Mouse (Mus musculus) MEL (cell line): ENCODE measurements around the gene a. TPM values are rescaled to one million over a fixed set of nuclear protein-coding genes. Genes with fewer than 3 reads are reported as not detected.
A peak's percentile ranks its signal among the peaks of the same experiment; 100 is the strongest.

Experiments
- DNase-seq: peaks from one replicate; pipeline ENCODE4 v3.0.0; 2011; ENCODE audit warnings: low read depth, low spot score
- H3K27ac ChIP-seq: 2 replicates; pipeline ENCODE4 v1.5.1; 2012; ENCODE audit warnings: low read depth, mild to moderate bottlenecking, control low read depth, low read length, moderate library complexity; ENCODE audit not compliant: control insufficient read depth
- H3K27me3 ChIP-seq, 2 experiments: fragments of 150-350 bp in 1 of 2; sonication (generic) in 1 of 2; 2 replicates each; pipeline ENCODE4 v1.6.1; 2012; ENCODE audit warnings: low read length in 2 of 2, mild to moderate bottlenecking in 2 of 2, improper control_type of control experiment in 1 of 2, moderate library complexity in 1 of 2; ENCODE audit not compliant: insufficient read depth in 2 of 2, control insufficient read depth in 1 of 2
- H3K36me3 ChIP-seq, 2 experiments: 2 replicates each; pipeline ENCODE4 v1.6.1; 2012 to 2014; ENCODE audit warnings: low read length in 2 of 2, improper control_type of control experiment in 1 of 2, inconsistent platforms in 1 of 2, mild to moderate bottlenecking in 1 of 2; ENCODE audit not compliant: insufficient read depth in 2 of 2, control insufficient read depth in 1 of 2
- H3K4me1 ChIP-seq, 2 experiments: fragments of 150-350 bp in 1 of 2; sonication (generic) in 1 of 2; 2 replicates each; pipeline ENCODE4 v1.6.1; 2012; ENCODE audit warnings: low read length in 2 of 2, improper control_type of control experiment in 1 of 2, mild to moderate bottlenecking in 1 of 2; ENCODE audit not compliant: insufficient read depth in 2 of 2, control insufficient read depth in 1 of 2
- H3K4me3 ChIP-seq, 2 experiments: fragments of 150-350 bp in 1 of 2; sonication (generic) in 1 of 2; 2 replicates each; pipeline ENCODE4 v1.5.1; 2012; ENCODE audit warnings: low read depth in 2 of 2, low read length in 2 of 2, mild to moderate bottlenecking in 2 of 2, moderate library complexity in 2 of 2, control low read depth in 1 of 2, improper control_type of control experiment in 1 of 2; ENCODE audit not compliant: control insufficient read depth in 1 of 2, insufficient read depth in 1 of 2
- H3K79me2 ChIP-seq: 2 replicates; pipeline ENCODE4 v1.6.1; 2012; ENCODE audit warnings: mild to moderate bottlenecking, low read length, moderate library complexity; ENCODE audit not compliant: control insufficient read depth, poor library complexity, insufficient read depth
- H3K9ac ChIP-seq: 2 replicates; pipeline ENCODE4 v1.6.1; 2012; ENCODE audit warnings: low read depth, mild to moderate bottlenecking, control low read depth, low read length, moderate library complexity; ENCODE audit not compliant: control insufficient read depth, poor library complexity, severe bottlenecking
- H3K9me3 ChIP-seq: fragments of 150-350 bp; sonication (generic); replicated peaks from 2 replicates; pipeline ENCODE4 v1.6.1; 2012; ENCODE audit warnings: mild to moderate bottlenecking, low read length, improper control_type of control experiment, moderate library complexity; ENCODE audit not compliant: insufficient read depth
- BHLHE40 ChIP-seq: IDR thresholded peaks from 2 replicates; pipeline ENCODE4 v1.6.1; 2012; ENCODE audit warnings: low read depth, mild to moderate bottlenecking, inconsistent platforms, low read length, improper control_type of control experiment, borderline replicate concordance
- CHD1 ChIP-seq: IDR thresholded peaks from 2 replicates; pipeline ENCODE4 v1.6.1; 2012; ENCODE audit warnings: low read depth, mild to moderate bottlenecking, inconsistent platforms, low read length, improper control_type of control experiment
- CHD2 ChIP-seq: IDR thresholded peaks from 2 replicates; pipeline ENCODE4 v1.6.1; 2011; ENCODE audit warnings: low read length, improper control_type of control experiment
- CTCF ChIP-seq, 3 experiments: IDR thresholded peaks in 2 of 3; conservative IDR thresholded peaks in 1 of 3; 2 replicates each; pipeline ENCODE4 v1.5.1; 2011 to 2012; ENCODE audit warnings: low read length in 3 of 3, low read depth in 2 of 3, mild to moderate bottlenecking in 2 of 3, improper control_type of control experiment in 1 of 3, inconsistent platforms in 1 of 3, mixed read lengths in 1 of 3, moderate library complexity in 1 of 3; ENCODE audit not compliant: control insufficient read depth in 1 of 3, insufficient read depth in 1 of 3, poor library complexity in 1 of 3, severe bottlenecking in 1 of 3
- E2F4 ChIP-seq: IDR thresholded peaks from 2 replicates; pipeline ENCODE4 v1.6.1; 2011; ENCODE audit warnings: low read depth, low read length, improper control_type of control experiment, borderline replicate concordance
- ELF1 ChIP-seq: IDR thresholded peaks from 2 replicates; pipeline ENCODE4 v1.6.1; 2014; ENCODE audit warnings: low read depth, mild to moderate bottlenecking, inconsistent platforms, low read length, improper control_type of control experiment, moderate library complexity
- EP300 ChIP-seq, 2 experiments: IDR thresholded peaks; 2 replicates each; pipeline ENCODE4 v1.6.1; 2011; ENCODE audit warnings: improper control_type of control experiment in 2 of 2, low read length in 2 of 2, low read depth in 1 of 2, mild to moderate bottlenecking in 1 of 2
- ETS1 ChIP-seq: IDR thresholded peaks from 2 replicates; pipeline ENCODE4 v1.6.1; 2012; ENCODE audit warnings: low read depth, mild to moderate bottlenecking, inconsistent platforms, low read length, improper control_type of control experiment, moderate library complexity
- GABPA ChIP-seq: IDR thresholded peaks from 2 replicates; pipeline ENCODE4 v1.6.1; 2012; ENCODE audit warnings: low read depth, mild to moderate bottlenecking, inconsistent platforms, low read length, improper control_type of control experiment, moderate library complexity
- GATA1 ChIP-seq: IDR thresholded peaks from 2 replicates; pipeline ENCODE4 v1.6.1; 2011; ENCODE audit warnings: low read depth, low read length, improper control_type of control experiment
- HCFC1 ChIP-seq: IDR thresholded peaks from 2 replicates; pipeline ENCODE4 v1.6.1; 2012; ENCODE audit warnings: low read depth, mild to moderate bottlenecking, inconsistent platforms, low read length, improper control_type of control experiment, moderate library complexity
- JUND ChIP-seq: IDR thresholded peaks from 2 replicates; pipeline ENCODE4 v1.6.1; 2011; ENCODE audit warnings: low read depth, mild to moderate bottlenecking, improper control_type of control experiment, low read length
- MAZ ChIP-seq: IDR thresholded peaks from 2 replicates; pipeline ENCODE4 v1.6.1; 2012; ENCODE audit warnings: low read depth, mild to moderate bottlenecking, inconsistent platforms, low read length, improper control_type of control experiment
- MXI1 ChIP-seq: IDR thresholded peaks from 2 replicates; pipeline ENCODE4 v1.6.1; 2011; ENCODE audit warnings: mild to moderate bottlenecking, low read depth, low read length, improper control_type of control experiment
- MYB ChIP-seq: IDR thresholded peaks from 2 replicates; pipeline ENCODE4 v1.6.1; 2011; ENCODE audit warnings: mild to moderate bottlenecking, low read depth, low read length, improper control_type of control experiment
- MYC ChIP-seq: IDR thresholded peaks from 2 replicates; pipeline ENCODE4 v1.6.1; 2011; ENCODE audit warnings: low read depth, mild to moderate bottlenecking, low read length, improper control_type of control experiment, moderate library complexity
- NELFE ChIP-seq: IDR thresholded peaks from 2 replicates; pipeline ENCODE4 v1.6.1; 2011; ENCODE audit warnings: low read depth, low read length, improper control_type of control experiment
- NRF1 ChIP-seq: IDR thresholded peaks from 2 replicates; pipeline ENCODE4 v1.6.1; 2014; ENCODE audit warnings: low read depth, mild to moderate bottlenecking, inconsistent platforms, low read length, improper control_type of control experiment, moderate library complexity; ENCODE audit not compliant: poor library complexity, insufficient read depth, severe bottlenecking
- POLR2A ChIP-seq, 2 experiments: IDR thresholded peaks; 2 replicates each; pipeline ENCODE4 v1.6.1; 2011 to 2012; ENCODE audit warnings: low read length in 2 of 2, mild to moderate bottlenecking in 2 of 2, control low read depth in 1 of 2, improper control_type of control experiment in 1 of 2, low read depth in 1 of 2, moderate library complexity in 1 of 2; ENCODE audit not compliant: control insufficient read depth in 1 of 2, insufficient read depth in 1 of 2, poor library complexity in 1 of 2
- POLR2AphosphoS2 ChIP-seq: IDR thresholded peaks from 2 replicates; pipeline ENCODE4 v1.6.1; 2011; ENCODE audit warnings: low read length, improper control_type of control experiment
- POLR2AphosphoS5 ChIP-seq: IDR thresholded peaks from 2 replicates; pipeline ENCODE4 v1.6.1; 2012; ENCODE audit warnings: low read depth, borderline replicate concordance, mild to moderate bottlenecking, inconsistent platforms, low read length, moderate library complexity, mixed read lengths
- RCOR1 ChIP-seq: IDR thresholded peaks from 2 replicates; pipeline ENCODE4 v1.6.1; 2012; ENCODE audit warnings: low read depth, mild to moderate bottlenecking, inconsistent platforms, low read length, improper control_type of control experiment
- SMC3 ChIP-seq: IDR thresholded peaks from 2 replicates; pipeline ENCODE4 v1.6.1; 2011; ENCODE audit warnings: low read depth, low read length, improper control_type of control experiment
- TAL1 ChIP-seq: IDR thresholded peaks from 2 replicates; pipeline ENCODE4 v1.6.1; 2012; ENCODE audit warnings: mild to moderate bottlenecking, inconsistent platforms, low read length, moderate library complexity, mixed read lengths
- TBP ChIP-seq: IDR thresholded peaks from 2 replicates; pipeline ENCODE4 v1.8.0; 2011; ENCODE audit warnings: low read depth, low read length, improper control_type of control experiment
- UBTF ChIP-seq: IDR thresholded peaks from 2 replicates; pipeline ENCODE4 v1.6.1; 2012; ENCODE audit warnings: low read depth, mild to moderate bottlenecking, inconsistent platforms, low read length, improper control_type of control experiment, moderate library complexity, borderline replicate concordance; ENCODE audit not compliant: insufficient read depth
- USF1 ChIP-seq: IDR thresholded peaks from 2 replicates; pipeline ENCODE4 v1.6.1; 2014; ENCODE audit warnings: low read depth, mild to moderate bottlenecking, inconsistent platforms, low read length, improper control_type of control experiment, moderate library complexity
- ZKSCAN1 ChIP-seq: IDR thresholded peaks from 2 replicates; pipeline ENCODE4 v1.6.1; 2012; ENCODE audit warnings: low read depth, mild to moderate bottlenecking, inconsistent platforms, low read length, improper control_type of control experiment, moderate library complexity
- ZMIZ1 ChIP-seq: IDR thresholded peaks from 2 replicates; pipeline ENCODE4 v1.6.1; 2012; ENCODE audit warnings: low read depth, mild to moderate bottlenecking, inconsistent platforms, low read length, improper control_type of control experiment, moderate library complexity
- polyA plus RNA-seq, 2 experiments: library from polyadenylated mRNA; stranded (reverse) in 1 of 2; unstranded in 1 of 2; fragments of >175 nt in 1 of 2; fragments of >200 nt in 1 of 2; gene quantifications; 2 replicates each; pipeline versions ENCODE4 v1.2.1 to v1.2.4; 2012; ENCODE audit warnings: low replicate concordance in 2 of 2, low read depth in 1 of 2; ENCODE audit not compliant: insufficient read length in 2 of 2, insufficient read depth in 1 of 2, missing spikeins in 1 of 2
- total RNA-seq: library from RNA; depleted of rRNA; stranded (reverse); fragments of 300-350 nt; gene quantifications from 2 replicates; pipeline ENCODE4 v1.2.3, GENCODE M21; 2012

Gene a
- total and polyA plus RNA-seq, 3 experiments = not detected

- TF ChIP-seq ZMIZ1 (no peak), MYC (0 out of 2 replicates have a peak, but pooled peaks have one; percentile 6), CHD1 (no peak), SMC3 (no peak), MAZ (no peak), TAL1 (no peak), ETS1 (no peak), UBTF (no peak), ZKSCAN1 (no peak), NRF1 (no peak), CTCF (IDR thresholded peaks at IDR 0.05 in 2 of 3, conservative IDR thresholded peaks at IDR 0.05 in 1 of 3; ENCODE audit: control insufficient read depth in 1 of 3, insufficient read depth in 1 of 3, low read depth in 2 of 3, low read length in 3 of 3, poor library complexity in 1 of 3, severe bottlenecking in 1 of 3) (no peak), NELFE (peak; percentile 38), POLR2AphosphoS5 (no peak)
Measured at GRCm38 (mm10) chr2:154789977-154790655, 1.1 kb upstream of the a start (continued).

DNA sequence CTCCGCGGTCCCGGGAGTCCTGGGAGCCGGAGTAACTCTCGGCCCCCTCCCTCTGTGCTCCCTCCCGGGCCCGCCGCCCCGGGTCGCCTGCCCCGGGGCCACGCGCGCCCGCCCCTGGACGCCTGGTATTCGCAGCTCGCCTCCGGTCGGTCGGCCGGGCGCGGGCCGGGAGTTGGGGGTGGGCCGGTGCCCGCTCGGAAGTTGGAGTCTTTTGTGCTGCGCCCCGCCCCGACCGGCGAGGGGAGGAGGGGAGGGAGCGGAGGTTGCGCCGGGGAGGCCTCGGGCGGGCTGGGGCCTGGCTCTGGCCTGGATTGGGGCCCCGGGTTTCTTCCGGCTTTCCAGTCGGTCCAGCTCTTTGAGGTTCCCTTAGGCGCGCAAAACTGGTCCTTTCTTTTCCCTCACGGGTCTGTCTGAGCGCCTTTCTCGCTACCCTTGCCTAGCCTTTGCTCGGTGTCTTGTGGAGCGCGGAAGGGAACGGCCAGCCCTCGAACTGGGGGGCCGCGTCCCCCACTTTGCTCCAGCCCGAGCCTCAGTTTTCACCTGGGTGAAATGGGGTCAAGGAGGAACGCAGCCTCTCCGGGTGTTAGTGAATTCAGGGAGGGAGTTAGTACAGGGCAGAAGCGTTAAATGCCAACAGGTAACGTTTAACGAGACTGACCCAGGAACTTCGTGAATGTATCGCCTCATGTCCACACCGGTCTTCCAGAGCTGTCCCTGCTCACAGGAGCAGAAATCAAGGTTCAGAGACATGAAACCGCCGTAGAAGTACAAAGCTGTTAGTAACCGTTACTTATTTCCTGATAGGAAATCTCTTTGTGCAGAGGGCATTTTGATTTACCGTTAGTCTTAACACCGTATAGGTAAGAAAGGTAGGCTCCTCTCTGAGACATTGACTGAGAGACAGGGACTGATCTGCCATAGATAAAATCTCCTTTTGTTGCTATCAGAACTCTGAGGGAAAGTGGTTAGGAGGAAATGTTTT lies 750 bp downstream of the a start:
- no peaks in the 10 kb centered on the region for H3K9me3 ChIP-seq
- H3K27ac ChIP-seq = peak overlapping the region; percentile 93
- peaks cover 56% of the 10 kb centered on the region for H3K79me2 ChIP-seq
- DNase-seq = peak; percentile 67
- peak overlapping the region; percentile 74 to 92 for H3K4me3 ChIP-seq
- H3K4me1 ChIP-seq = peaks cover 7 to 24% of the 10 kb centered on the region in 2 experiments
- H3K36me3 ChIP-seq = peaks cover 2 to 50% of the 10 kb centered on the region in 2 experiments; a peak in 3 of 4 replicates
- H3K9ac ChIP-seq = peak overlapping the region; percentile 97
- no peaks in the 10 kb centered on the region for H3K27me3 ChIP-seq
- TF ChIP-seq JUND = no peak
- 0 out of 2 replicates have a peak, but pooled peaks have one; percentile 21 for TF ChIP-seq HCFC1
- no peak; the same call in 1 of the 2 replicates for TF ChIP-seq TBP
- peak; percentile 24 to 41; a peak in 1 of 4 replicates for TF ChIP-seq EP300 (IDR thresholded peaks at IDR 0.05; ENCODE audit: low read depth in 1 of 2, low read length in 2 of 2)
- no peak for TF ChIP-seq USF1
- peak; percentile 27; the same call in 1 of the 2 replicates for TF ChIP-seq POLR2AphosphoS2
- no peak for TF ChIP-seq CHD2
- peak; percentile 36; the same call in 1 of the 2 replicates for TF ChIP-seq NRF1
- peak; percentile 62; the same call in 1 of the 2 replicates for TF ChIP-seq GATA1
- 0 out of 2 replicates have a peak, but pooled peaks have one; percentile 71 for TF ChIP-seq CHD1
- no peak for TF ChIP-seq ETS1
- TF ChIP-seq ZMIZ1 = no peak; the same call in 1 of the 2 replicates
- no peak for TF ChIP-seq POLR2A (IDR thresholded peaks at IDR 0.05; ENCODE audit: control insufficient read depth in 1 of 2, insufficient read depth in 1 of 2, low read depth in 1 of 2, low read length in 2 of 2, poor library complexity in 1 of 2)
- TF ChIP-seq ZKSCAN1 = no peak
- no peak for TF ChIP-seq GABPA
- TF ChIP-seq E2F4 = no peak
- peak; percentile 77 for TF ChIP-seq MYB
- TF ChIP-seq BHLHE40 = no peak
- no peak; the same call in 1 of the 2 replicates for TF ChIP-seq MXI1
- peak; percentile 80 for TF ChIP-seq RCOR1
- TF ChIP-seq ELF1 = no peak
- TF ChIP-seq POLR2AphosphoS5 = no peak
- no peak for TF ChIP-seq MYC
- TF ChIP-seq UBTF = 0 out of 2 replicates have a peak, but pooled peaks have one; percentile 9
